Mouse (Mus musculus): ENCODE data around the gene Slc25a51.

DNA sequence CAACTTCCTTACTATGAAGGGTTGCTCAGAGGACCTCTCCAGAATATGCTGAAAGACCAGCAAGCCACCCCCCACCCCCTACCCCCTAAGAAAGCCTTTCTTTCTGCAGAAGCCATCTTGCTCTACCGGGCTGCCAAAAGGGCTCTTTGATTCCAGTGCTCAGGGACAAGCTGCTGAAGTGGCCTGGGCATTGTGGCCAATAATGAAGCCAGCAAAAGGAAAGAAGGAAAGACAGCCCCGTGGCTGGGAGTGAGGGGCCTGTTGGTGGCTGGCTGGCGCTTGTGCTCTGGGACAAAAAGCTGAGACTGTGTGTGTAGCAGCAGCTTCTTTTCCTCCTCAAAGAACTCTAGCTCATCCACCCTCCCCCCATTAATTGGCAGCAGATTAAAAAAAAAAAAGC lies 12.2 kb upstream of the Slc25a51 start:
- TF ChIP-seq CTCF (IDR thresholded peaks at IDR 0.05) (no peak), EP300 (IDR thresholded peaks at IDR 0.05) (no peak)

All from lung, postnatal 0 days (tissue).